Mouse (Mus musculus): ENCODE data around the gene Smc6. TPM values are rescaled to one million over a fixed set of nuclear protein-coding genes. Genes with fewer than 3 reads are reported as not detected.

The Smc6 gene
- polyA plus RNA-seq, 1 experiment from 2014 or later, result 111 TPM

- no peak overlapping the region for H3K27ac ChIP-seq (ENCODE audit: low read depth, low read length)
- H3K9ac ChIP-seq (ENCODE audit: low read depth, low read length), result no peak overlapping the region
- no peaks in the 10 kb centered on the region for H3K9me3 ChIP-seq (replicated peaks; ENCODE audit: control insufficient read depth, low read length)
- peaks cover 4% of the 10 kb centered on the region; the same call in 1 of the 2 replicates for H3K36me3 ChIP-seq (ENCODE audit: control insufficient read depth, insufficient read depth, low read length)
- no peaks in the 10 kb centered on the region for H3K27me3 ChIP-seq (ENCODE audit: control insufficient read depth, insufficient read depth, low read length)
- H3K4me2 ChIP-seq, result no peak overlapping the region
- ATAC-seq (replicated peaks; ENCODE audit: insufficient number of reproducible peaks, low FRiP score, low TSS enrichment), result no peak
- no peak overlapping the region for H3K4me3 ChIP-seq (ENCODE audit: low read depth, low read length)
- H3K4me1 ChIP-seq (ENCODE audit: control insufficient read depth, insufficient read depth, low read length), result peaks cover 4% of the 10 kb centered on the region; the same call in 1 of the 2 replicates
- 92% methylated on average over 4 of the region's 4 CpGs for WGBS (ENCODE audit: insufficient replicate concordance)
Observed at GRCm38 (mm10) chr12:11272568-11272967, 6.9 kb downstream of the Smc6 start.

- 71% methylated on average over 1 of the region's 1 CpGs for WGBS (ENCODE audit: insufficient replicate concordance)
- H3K4me3 ChIP-seq (ENCODE audit: low read depth, low read length), result no peak overlapping the region
- no peaks in the 10 kb centered on the region for H3K9me3 ChIP-seq (replicated peaks; ENCODE audit: control insufficient read depth, low read length)
- H3K4me2 ChIP-seq, result no peak overlapping the region
- no peaks in the 10 kb centered on the region for H3K27me3 ChIP-seq (ENCODE audit: control insufficient read depth, insufficient read depth, low read length)
- H3K4me1 ChIP-seq (ENCODE audit: control insufficient read depth, insufficient read depth, low read length), result peaks cover 4% of the 10 kb centered on the region; the same call in 1 of the 2 replicates
- no peak overlapping the region for H3K9ac ChIP-seq (ENCODE audit: low read depth, low read length)
- H3K36me3 ChIP-seq (ENCODE audit: control insufficient read depth, insufficient read depth, low read length), result peaks cover 8% of the 10 kb centered on the region
- H3K27ac ChIP-seq (ENCODE audit: low read depth, low read length), result no peak overlapping the region
- no peak for ATAC-seq (replicated peaks; ENCODE audit: insufficient number of reproducible peaks, low FRiP score, low TSS enrichment)
Observed at GRCm38 (mm10) chr12:11273185-11273584, 7.5 kb downstream of the Smc6 start.

- H3K9me3 ChIP-seq (replicated peaks; ENCODE audit: control insufficient read depth, low read length), result no peaks in the 10 kb centered on the region
- 93% methylated on average over 2 of the region's 2 CpGs for WGBS (ENCODE audit: insufficient replicate concordance)
- no peaks in the 10 kb centered on the region for H3K4me1 ChIP-seq (ENCODE audit: control insufficient read depth, insufficient read depth, low read length)
- no peaks in the 10 kb centered on the region for H3K27me3 ChIP-seq (ENCODE audit: control insufficient read depth, insufficient read depth, low read length)
- H3K9ac ChIP-seq (ENCODE audit: low read depth, low read length), result no peak overlapping the region
- H3K36me3 ChIP-seq (ENCODE audit: control insufficient read depth, insufficient read depth, low read length), result peaks cover 20% of the 10 kb centered on the region
- H3K27ac ChIP-seq (ENCODE audit: low read depth, low read length), result no peak overlapping the region
- no peak overlapping the region for H3K4me3 ChIP-seq (ENCODE audit: low read depth, low read length)
- H3K4me2 ChIP-seq, result no peak overlapping the region
- ATAC-seq (replicated peaks; ENCODE audit: insufficient number of reproducible peaks, low FRiP score, low TSS enrichment), result no peak
Observed at GRCm38 (mm10) chr12:11276632-11277031, 10.9 kb downstream of the Smc6 start.

GRCm38 (mm10) chr12:11277207-11277606, 11.5 kb downstream of the Smc6 start:
- no peak overlapping the region for H3K9ac ChIP-seq (ENCODE audit: low read depth, low read length)
- no peaks in the 10 kb centered on the region for H3K9me3 ChIP-seq (replicated peaks; ENCODE audit: control insufficient read depth, low read length)
- H3K27ac ChIP-seq (ENCODE audit: low read depth, low read length), result no peak overlapping the region
- H3K27me3 ChIP-seq (ENCODE audit: control insufficient read depth, insufficient read depth, low read length), result no peaks in the 10 kb centered on the region
- H3K4me1 ChIP-seq (ENCODE audit: control insufficient read depth, insufficient read depth, low read length), result no peaks in the 10 kb centered on the region
- no peak overlapping the region for H3K4me3 ChIP-seq (ENCODE audit: low read depth, low read length)
- H3K4me2 ChIP-seq, result no peak overlapping the region
- H3K36me3 ChIP-seq (ENCODE audit: control insufficient read depth, insufficient read depth, low read length), result peaks cover 20% of the 10 kb centered on the region
- ATAC-seq (replicated peaks; ENCODE audit: insufficient number of reproducible peaks, low FRiP score, low TSS enrichment), result no peak
- WGBS (ENCODE audit: insufficient replicate concordance), result 92% methylated on average over 6 of the region's 6 CpGs

GRCm38 (mm10) chr12:11279886-11280285, 14.2 kb downstream of the Smc6 start:
- Histone ChIP-seq H3K4me1 (ENCODE audit: control insufficient read depth, insufficient read depth, low read length) (no peaks in the 10 kb centered on the region), H3K4me3 (ENCODE audit: low read depth, low read length) (no peak overlapping the region), H3K4me2 (no peak overlapping the region), H3K9ac (ENCODE audit: low read depth, low read length) (no peak overlapping the region), H3K9me3 (replicated peaks; ENCODE audit: control insufficient read depth, low read length) (no peaks in the 10 kb centered on the region), H3K27ac (ENCODE audit: low read depth, low read length) (no peak overlapping the region), H3K36me3 (ENCODE audit: control insufficient read depth, insufficient read depth, low read length) (peaks cover 17% of the 10 kb centered on the region), H3K27me3 (ENCODE audit: control insufficient read depth, insufficient read depth, low read length) (no peaks in the 10 kb centered on the region)
- 95% methylated on average over 3 of the region's 3 CpGs for WGBS (ENCODE audit: insufficient replicate concordance)
- ATAC-seq (replicated peaks; ENCODE audit: insufficient number of reproducible peaks, low FRiP score, low TSS enrichment), result no peak

GRCm38 (mm10) chr12:11281584-11281983, 15.9 kb downstream of the Smc6 start:
- ATAC-seq (replicated peaks; ENCODE audit: insufficient number of reproducible peaks, low FRiP score, low TSS enrichment), result no peak
- Histone ChIP-seq H3K27me3 (ENCODE audit: control insufficient read depth, insufficient read depth, low read length) (no peaks in the 10 kb centered on the region), H3K4me1 (ENCODE audit: control insufficient read depth, insufficient read depth, low read length) (no peaks in the 10 kb centered on the region)

GRCm38 (mm10) chr12:11286382-11286781, 20.7 kb downstream of the Smc6 start:
- Histone ChIP-seq H3K36me3 (ENCODE audit: control insufficient read depth, insufficient read depth, low read length) (peaks cover 24% of the 10 kb centered on the region), H3K4me2 (no peak overlapping the region)

More at GRCm38 (mm10) chr12:11281584-11281983, 15.9 kb downstream of the Smc6 start:
- Histone ChIP-seq H3K4me3 (ENCODE audit: low read depth, low read length) (no peak overlapping the region), H3K36me3 (ENCODE audit: control insufficient read depth, insufficient read depth, low read length) (peaks cover 24% of the 10 kb centered on the region), H3K9me3 (replicated peaks; ENCODE audit: control insufficient read depth, low read length) (no peaks in the 10 kb centered on the region), H3K27ac (ENCODE audit: low read depth, low read length) (no peak overlapping the region), H3K4me2 (no peak overlapping the region), H3K9ac (ENCODE audit: low read depth, low read length) (no peak overlapping the region)
- WGBS (ENCODE audit: insufficient replicate concordance), result 95% methylated on average over 2 of the region's 2 CpGs

GRCm38 (mm10) chr12:11300858-11301257, 35.2 kb downstream of the Smc6 start:
- WGBS (ENCODE audit: insufficient replicate concordance), result 93% methylated on average over 1 of the region's 1 CpGs
- Histone ChIP-seq H3K9me3 (replicated peaks; ENCODE audit: control insufficient read depth, low read length) (no peaks in the 10 kb centered on the region), H3K36me3 (ENCODE audit: control insufficient read depth, insufficient read depth, low read length) (peaks cover 13% of the 10 kb centered on the region), H3K4me2 (no peak overlapping the region), H3K9ac (ENCODE audit: low read depth, low read length) (no peak overlapping the region), H3K4me1 (ENCODE audit: control insufficient read depth, insufficient read depth, low read length) (no peaks in the 10 kb centered on the region), H3K27ac (ENCODE audit: low read depth, low read length) (no peak overlapping the region), H3K27me3 (ENCODE audit: control insufficient read depth, insufficient read depth, low read length) (no peaks in the 10 kb centered on the region), H3K4me3 (ENCODE audit: low read depth, low read length) (no peak overlapping the region)
- ATAC-seq (replicated peaks; ENCODE audit: insufficient number of reproducible peaks, low FRiP score, low TSS enrichment), result no peak

More at GRCm38 (mm10) chr12:11286382-11286781, 20.7 kb downstream of the Smc6 start:
- no peaks in the 10 kb centered on the region for H3K4me1 ChIP-seq (ENCODE audit: control insufficient read depth, insufficient read depth, low read length)
- 90% methylated on average over 2 of the region's 2 CpGs for WGBS (ENCODE audit: insufficient replicate concordance)
- ATAC-seq (replicated peaks; ENCODE audit: insufficient number of reproducible peaks, low FRiP score, low TSS enrichment), result no peak
- no peak overlapping the region for H3K27ac ChIP-seq (ENCODE audit: low read depth, low read length)
- H3K9ac ChIP-seq (ENCODE audit: low read depth, low read length), result no peak overlapping the region
- H3K27me3 ChIP-seq (ENCODE audit: control insufficient read depth, insufficient read depth, low read length), result no peaks in the 10 kb centered on the region
- H3K4me3 ChIP-seq (ENCODE audit: low read depth, low read length), result no peak overlapping the region
- no peaks in the 10 kb centered on the region for H3K9me3 ChIP-seq (replicated peaks; ENCODE audit: control insufficient read depth, low read length)
